Mouse (Mus musculus) lung, adult 2 months (tissue): Measurements from ENCODE around the gene Slc37a2.

Experiments
- CTCF ChIP-seq: fragments of 200-500 bp; IDR thresholded peaks from 2 replicates; pipeline ENCODE4 v1.5.1; 2011; ENCODE audit warnings: mild to moderate bottlenecking, low read length, control low read depth; ENCODE audit not compliant: insufficient read depth
- POLR2A ChIP-seq: fragments of 200-500 bp; IDR thresholded peaks from 2 replicates; pipeline ENCODE4 v1.6.1; 2011; ENCODE audit warnings: low read depth, mild to moderate bottlenecking, control low read depth, low read length, borderline replicate concordance; ENCODE audit errors: extremely low read depth

GRCm38 (mm10) chr9:37203884-37204283 is 51.7 kb downstream of the Slc37a2 start:
- TF ChIP-seq POLR2A = no peak
- no peak for TF ChIP-seq CTCF
